Mouse (Mus musculus) liver, postnatal 0 days (tissue): ENCODE measurements around the gene Bag6.

Experiments
- CTCF ChIP-seq: sonication (generic); IDR thresholded peaks from 2 replicates; pipeline ENCODE4 v1.5.1; 2016; ENCODE audit warnings: antibody characterized with exemption, low read depth
- EP300 ChIP-seq: IDR thresholded peaks from 2 replicates; pipeline ENCODE4 v1.6.1; 2016; ENCODE audit warnings: antibody characterized with exemption, low read depth, mild to moderate bottlenecking

- TF ChIP-seq CTCF (no peak), EP300 (no peak)
Measured at GRCm38 (mm10) chr17:35132174-35132560, 2.8 kb upstream of the Bag6 start.
